Mouse (Mus musculus) lung, adult 2 months (tissue): ENCODE results near the gene Tmprss7.

ENCODE experiments used
- CTCF ChIP-seq: fragments of 200-500 bp; IDR thresholded peaks from 2 replicates; pipeline ENCODE4 v1.5.1; 2011; ENCODE audit warnings: mild to moderate bottlenecking, low read length, control low read depth; ENCODE audit not compliant: insufficient read depth
- POLR2A ChIP-seq: fragments of 200-500 bp; IDR thresholded peaks from 2 replicates; pipeline ENCODE4 v1.6.1; 2011; ENCODE audit warnings: low read depth, mild to moderate bottlenecking, control low read depth, low read length, borderline replicate concordance; ENCODE audit errors: extremely low read depth

DNA sequence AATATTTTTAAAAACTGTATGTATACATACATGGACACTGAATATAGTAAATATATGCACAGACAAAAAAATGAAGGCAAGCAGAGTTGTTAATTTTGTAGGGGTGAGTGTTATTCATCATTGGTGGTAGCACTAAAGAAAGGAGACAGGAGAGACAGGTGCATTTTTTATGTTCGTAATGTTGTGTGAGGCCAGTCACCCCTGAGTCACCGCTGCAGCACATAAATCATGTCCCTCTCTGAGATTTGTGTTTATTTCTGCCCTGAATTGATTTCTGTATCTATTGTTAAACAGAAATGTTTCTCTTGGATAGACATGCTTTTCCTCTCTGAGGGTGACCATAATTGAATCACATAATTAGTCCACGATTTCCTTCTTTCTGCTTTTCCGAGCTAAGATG lies 61.0 kb downstream of the Tmprss7 start:
- TF ChIP-seq POLR2A, result no peak
- TF ChIP-seq CTCF, result no peak
